Mouse (Mus musculus): ENCODE measurements around the gene Stmn1. TPM values are rescaled to one million over a fixed set of nuclear protein-coding genes. Genes with fewer than 3 reads are reported as not detected.
A peak's percentile ranks its signal among the peaks of the same experiment; 100 is the strongest.

Stmn1 gene
- total RNA-seq (2022) = 10 to 100 TPM; 20.9 to 31.8 (median 30.0) TPM

DNA sequence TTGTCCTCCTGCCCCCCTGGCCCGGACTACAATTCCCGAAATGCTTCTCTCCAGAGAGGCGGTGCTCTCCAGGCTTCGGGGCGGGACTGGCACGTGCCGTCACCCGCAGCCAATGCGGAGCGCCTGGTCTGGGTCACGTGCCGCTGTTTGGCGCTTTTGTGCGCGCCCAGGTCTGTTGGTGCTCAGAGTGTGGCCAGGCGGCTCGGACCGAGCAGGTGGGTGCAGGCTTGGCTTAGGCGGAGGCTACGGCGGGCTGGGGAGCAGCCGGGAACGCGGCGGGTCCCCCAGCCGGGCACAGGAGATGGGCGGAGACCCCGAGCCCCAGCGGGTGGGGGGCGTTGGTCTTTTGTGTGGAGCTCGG, at the start of gene Stmn1:
TSS of gene Stmn1 (plus strand) at position 106 of the 361 bp plus-strand sequence.
- peak; percentile 90 for DNase-seq

- DNase-seq = no peak
Measured at GRCm38 (mm10) chr4:134421971-134422370, 46.1 kb upstream of the Stmn1 start.

DNA sequence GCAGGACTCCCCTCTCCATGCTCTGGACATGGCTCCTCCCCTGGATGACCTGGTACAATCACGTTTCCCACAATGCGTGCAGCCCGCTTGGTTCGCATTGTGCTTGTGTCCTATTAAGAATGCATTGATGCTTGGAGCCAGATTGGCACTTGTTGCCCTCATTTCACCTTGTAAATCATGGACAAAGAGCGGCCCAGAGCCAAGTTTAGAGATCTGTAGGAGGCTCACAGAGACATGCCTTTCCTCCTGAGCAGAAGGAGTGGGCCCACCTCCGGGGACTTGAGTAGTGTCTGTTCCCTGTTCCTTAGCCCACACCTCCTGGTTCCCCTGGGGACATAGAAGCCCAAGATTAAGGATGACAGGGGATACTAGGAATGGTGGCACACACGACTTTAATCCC, 44.2 kb upstream of the Stmn1 start:
- DNase-seq = no peak

DNA sequence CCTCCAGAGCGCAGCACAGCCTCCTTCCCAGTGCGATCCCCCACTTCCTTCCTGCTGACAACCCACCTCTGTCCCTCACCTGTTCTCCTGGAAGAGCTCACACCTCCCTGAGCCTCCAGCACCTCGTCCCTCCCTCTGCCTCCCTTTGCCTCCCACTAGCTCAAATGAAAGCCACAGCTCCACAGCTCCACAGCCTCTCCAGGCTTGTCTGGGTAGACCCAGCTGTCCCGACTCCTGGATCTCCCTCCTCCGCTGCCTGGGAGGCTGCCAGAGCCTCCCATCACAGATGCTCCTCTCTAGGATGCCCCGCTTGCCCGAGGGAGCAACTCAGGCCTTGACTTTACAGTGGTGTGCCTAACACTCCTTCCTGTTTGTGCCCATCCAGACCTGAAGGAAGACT, 43.0 kb upstream of the Stmn1 start:
- no peak for DNase-seq

- DNase-seq = no peak
Measured at GRCm38 (mm10) chr4:134430381-134431004, 37.6 kb upstream of the Stmn1 start.

DNA sequence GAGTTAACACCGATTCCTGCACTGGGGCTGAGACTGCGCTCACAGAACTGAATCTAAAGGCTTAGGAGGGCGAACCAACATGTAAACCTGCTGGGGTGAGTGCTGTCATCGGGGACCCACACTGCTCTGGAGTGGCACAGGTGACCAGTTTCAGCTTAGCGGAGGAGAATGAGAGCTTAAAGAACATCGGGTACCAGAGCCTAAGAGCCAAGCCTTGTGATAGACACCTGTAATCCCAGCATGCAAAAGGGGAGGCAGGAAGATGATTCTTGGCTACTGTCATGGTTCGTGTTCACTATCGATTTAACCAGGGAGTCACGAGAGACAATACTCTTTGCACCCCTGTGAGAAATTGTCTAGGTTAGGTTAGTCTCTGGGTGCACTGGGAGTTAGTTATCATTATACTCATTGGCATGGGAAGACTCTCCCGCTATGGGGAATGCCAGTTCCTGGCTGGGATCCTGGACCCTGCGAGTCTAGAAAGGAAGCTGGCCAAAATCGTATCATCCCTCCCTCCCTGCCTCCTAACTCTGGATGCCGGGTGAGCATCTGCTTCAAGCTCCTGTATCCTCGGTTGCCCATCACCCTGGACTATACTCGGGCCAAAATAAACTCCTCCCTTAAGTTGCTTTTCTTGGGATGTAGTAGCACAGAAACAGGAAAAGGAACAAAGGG, 35.3 kb upstream of the Stmn1 start:
- DNase-seq = no peak

- DNase-seq = no peak
Measured at GRCm38 (mm10) chr4:134436185-134436584, 31.9 kb upstream of the Stmn1 start.

GRCm38 (mm10) chr4:134436659-134437058, 31.5 kb upstream of the Stmn1 start:
- no peak for DNase-seq

DNA sequence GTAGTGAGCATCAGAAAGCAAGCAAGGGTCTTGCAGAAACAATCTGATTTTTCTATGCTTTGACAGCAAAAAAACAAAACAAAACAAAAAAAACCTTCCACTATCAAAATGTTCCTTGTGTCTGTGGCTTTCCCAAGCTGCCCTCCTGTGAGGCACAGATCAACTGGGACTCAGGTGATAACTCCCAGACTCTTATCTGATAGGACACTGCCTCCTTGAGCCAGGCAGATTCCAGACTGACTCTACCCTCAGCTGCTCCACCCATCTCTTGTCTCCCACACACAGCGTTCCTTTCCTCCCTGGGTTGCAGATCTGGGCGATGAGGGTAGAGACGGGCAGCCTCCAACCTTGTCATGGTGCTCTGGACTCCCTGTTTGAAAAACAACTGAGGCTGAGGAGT, 29.0 kb upstream of the Stmn1 start:
- DNase-seq = no peak

- DNase-seq = no peak
Measured at GRCm38 (mm10) chr4:134439919-134440318, 28.2 kb upstream of the Stmn1 start.

DNA sequence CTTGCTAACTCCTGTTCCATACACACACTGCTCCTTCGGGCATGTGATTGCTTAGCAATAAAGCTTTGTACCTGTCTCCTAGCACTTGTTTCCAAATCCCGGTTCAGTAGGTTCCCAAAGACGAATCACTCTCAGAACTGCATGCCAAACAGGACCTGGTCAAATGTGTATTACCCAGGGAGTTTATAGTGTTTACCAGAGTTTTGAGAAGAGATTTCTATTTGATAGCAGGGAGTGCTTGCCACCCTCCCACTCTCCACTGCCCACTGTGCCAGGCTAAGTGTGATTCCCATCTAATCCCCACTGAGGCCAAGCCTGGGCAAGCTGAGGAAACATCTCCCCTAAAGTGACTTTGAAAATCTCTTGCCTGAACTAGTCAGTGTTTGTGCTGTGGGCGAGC, 25.9 kb upstream of the Stmn1 start:
- DNase-seq = no peak

DNA sequence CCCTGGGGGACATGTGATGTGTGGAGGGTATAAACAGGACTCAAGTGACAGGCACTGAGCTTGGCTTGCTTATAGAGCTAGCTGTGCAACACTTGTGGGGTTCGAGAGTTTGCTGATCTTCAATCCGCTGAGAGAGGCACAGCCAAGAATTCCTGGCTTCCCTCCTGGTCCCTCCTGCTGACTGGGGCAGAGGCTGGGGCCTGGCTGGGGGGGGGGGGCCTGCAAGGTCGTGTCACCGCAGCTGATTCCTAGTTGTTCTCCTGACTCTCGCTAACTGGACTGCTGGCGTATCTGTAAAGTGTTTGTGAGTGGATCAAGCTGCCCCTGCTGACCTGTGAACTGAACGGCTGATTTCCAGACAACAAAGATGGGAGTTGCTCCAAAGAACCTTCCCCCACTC, 24.5 kb upstream of the Stmn1 start:
- DNase-seq = no peak

- no peak for DNase-seq
Measured at GRCm38 (mm10) chr4:134444949-134445348, 23.2 kb upstream of the Stmn1 start.

GRCm38 (mm10) chr4:134445489-134445888, 22.6 kb upstream of the Stmn1 start:
- no peak for DNase-seq

DNA sequence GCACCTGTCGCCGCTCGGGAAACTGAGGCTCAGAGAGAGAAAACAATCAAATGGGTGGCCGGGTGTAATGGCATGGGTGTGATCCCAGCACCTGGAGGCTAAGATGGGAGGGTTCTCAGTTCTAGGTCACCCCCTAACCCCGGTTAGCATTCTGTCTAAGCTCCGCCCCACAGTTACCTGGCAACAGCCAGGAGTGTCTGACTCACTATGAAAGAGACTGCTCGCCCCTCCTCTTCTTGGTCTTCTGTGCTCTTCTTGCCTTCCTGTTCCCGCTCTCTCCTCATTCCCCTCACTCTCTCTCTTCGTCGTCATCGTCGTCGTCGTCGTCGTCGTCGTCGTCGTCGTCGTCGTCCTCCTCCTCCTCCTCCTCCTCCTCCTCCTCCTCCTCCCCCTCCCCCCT, 20.2 kb upstream of the Stmn1 start:
- DNase-seq = no peak

DNA sequence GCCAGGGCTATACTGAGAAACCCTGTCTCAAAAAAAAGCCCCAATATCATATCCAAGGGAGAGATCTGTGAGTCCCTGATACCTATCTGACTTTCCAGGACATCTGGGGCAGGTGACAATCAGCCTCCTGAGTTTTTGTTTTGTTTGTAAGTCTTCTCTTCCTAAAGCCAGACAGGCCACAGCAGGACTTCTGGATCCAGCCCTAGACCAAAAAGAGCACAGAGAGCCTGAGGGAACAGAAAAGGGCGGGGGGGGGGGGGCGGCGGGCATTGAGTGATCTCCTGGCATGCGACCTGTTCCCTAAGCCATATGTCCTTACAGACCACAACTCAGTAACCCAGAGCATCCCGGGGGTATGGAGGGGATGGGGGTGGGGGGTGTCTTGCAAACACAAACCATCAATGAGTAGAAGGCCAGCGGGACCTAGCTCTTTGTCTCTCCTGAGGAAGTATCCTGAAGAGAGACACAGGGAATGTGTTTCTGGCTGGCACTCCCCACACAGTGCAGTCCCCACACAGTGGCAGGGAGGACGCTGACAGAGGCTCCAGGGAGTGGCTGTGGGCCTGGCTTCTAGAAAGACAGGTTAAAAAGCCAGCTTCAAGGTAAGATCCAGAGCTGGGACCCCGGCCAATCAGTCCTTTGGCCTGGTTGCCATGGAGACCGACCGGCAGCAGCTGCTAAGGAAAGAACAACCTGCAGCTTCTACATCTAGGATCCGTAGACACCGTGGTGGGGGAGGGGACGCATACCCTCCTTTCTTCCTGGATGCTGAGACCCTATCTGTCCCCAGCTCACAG, 18.3 kb upstream of the Stmn1 start:
- DNase-seq = no peak

GRCm38 (mm10) chr4:134450392-134451195, 17.5 kb upstream of the Stmn1 start:
- peak; percentile 17 for DNase-seq

DNA sequence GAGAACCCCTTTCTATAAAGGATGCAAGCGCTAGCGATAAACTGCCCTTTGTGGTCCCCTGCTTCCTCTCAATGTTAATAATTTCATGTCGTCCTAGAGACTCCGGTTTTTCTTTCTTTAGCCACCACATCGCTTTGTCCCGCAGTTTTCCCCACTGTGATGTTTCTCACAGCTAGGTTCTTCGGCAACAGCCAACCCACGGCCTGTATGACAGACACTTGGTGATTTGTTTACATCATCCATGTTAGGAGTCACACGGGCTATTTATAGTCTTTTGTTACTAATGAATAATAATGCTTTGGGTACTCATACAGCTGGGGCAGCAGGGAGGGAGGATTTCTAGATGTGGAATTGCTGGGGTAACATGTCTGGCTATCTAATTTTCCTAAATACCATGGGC, 16.6 kb upstream of the Stmn1 start:
- DNase-seq = no peak

GRCm38 (mm10) chr4:134453619-134454400, 14.3 kb upstream of the Stmn1 start:
- DNase-seq = no peak

- no peak for DNase-seq
Measured at GRCm38 (mm10) chr4:134455310-134455709, 12.8 kb upstream of the Stmn1 start.

DNA sequence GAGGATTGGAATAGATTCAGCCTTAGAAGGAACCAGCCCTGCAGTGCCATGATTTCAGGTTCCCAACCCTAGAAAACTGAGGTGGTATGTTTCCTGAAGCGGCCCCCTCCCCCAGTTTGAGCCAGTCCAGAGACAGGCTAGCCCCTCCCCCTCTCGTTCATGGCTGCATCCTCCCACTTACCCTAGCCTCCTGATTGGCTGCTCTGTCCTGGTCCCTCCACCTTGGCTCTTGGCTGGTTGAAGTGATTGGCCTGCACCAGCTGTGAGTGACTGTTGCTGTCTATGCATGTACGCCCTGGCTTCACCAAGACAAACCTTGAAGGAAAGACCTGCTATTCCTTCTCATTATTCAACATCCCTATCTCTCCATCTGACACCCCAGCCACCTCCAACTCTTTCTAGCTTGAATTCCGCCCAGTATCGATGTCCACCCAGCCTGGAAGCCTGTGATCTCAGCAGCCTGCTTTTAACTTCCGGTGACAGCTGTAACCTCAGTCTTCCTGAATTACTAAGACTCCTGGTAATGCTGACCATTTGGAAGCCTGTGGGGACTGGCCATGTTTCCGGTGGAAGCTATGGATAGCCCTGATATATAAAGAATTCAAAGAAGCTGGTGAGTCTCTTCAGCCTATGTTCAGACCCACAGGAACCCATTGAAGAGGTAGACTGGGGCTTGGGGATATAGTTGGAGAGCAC, 10.8 kb upstream of the Stmn1 start:
- no peak for DNase-seq

Measured in adrenal gland, adult 8-10 months (tissue).